Mouse (Mus musculus) hindbrain, embryonic 10.5 days (tissue): Measurements from ENCODE around the gene Adam23. TPM values are rescaled to one million over a fixed set of nuclear protein-coding genes. Genes with fewer than 3 reads are reported as not detected.

Experiments
- DNase-seq: peaks from one replicate; pipeline ENCODE4 v3.0.0-alpha.2; 2017; ENCODE audit warnings: low spot score
- H3K27ac ChIP-seq: fragments of 300-500 bp; sonication (generic); 2 replicates; pipeline ENCODE4 v1.5.1; 2016; ENCODE audit warnings: mild to moderate bottlenecking, moderate library complexity
- H3K27me3 ChIP-seq: fragments of 300-500 bp; sonication (generic); 2 replicates; pipeline ENCODE4 v1.6.1; 2016; ENCODE audit warnings: mild to moderate bottlenecking; ENCODE audit not compliant: poor library complexity, insufficient read depth, severe bottlenecking
- H3K36me3 ChIP-seq: fragments of 300-500 bp; sonication (generic); 2 replicates; pipeline ENCODE4 v1.6.1; 2016; ENCODE audit warnings: mild to moderate bottlenecking, moderate library complexity
- H3K4me1 ChIP-seq: fragments of 300-500 bp; sonication (generic); replicated peaks from 2 replicates; pipeline ENCODE4 v1.6.1; 2016; ENCODE audit warnings: mild to moderate bottlenecking
- H3K4me3 ChIP-seq: fragments of 300-500 bp; sonication (generic); 2 replicates; pipeline ENCODE4 v1.5.1; 2016; ENCODE audit warnings: mild to moderate bottlenecking, moderate library complexity
- H3K9me3 ChIP-seq: fragments of 300-500 bp; sonication (generic); 2 replicates; pipeline ENCODE4 v1.6.1; 2016; ENCODE audit warnings: mild to moderate bottlenecking, moderate library complexity
- WGBS: fragments of 180-500 bp; shearing (Covaris S2); methylation state at CpG from one replicate; pipeline ENCODE4 v1.1.7; 2016; 5-methylcytosine and 5-hydroxymethylcytosine counted together
- polyA plus RNA-seq: library from polyadenylated mRNA; unstranded; fragments of >200 nt; fragmentation: Nextera tagmentation; extraction: Ambion mirVana; gene quantifications from 2 replicates; pipeline ENCODE4 v1.2.1, GENCODE M21; 2016

Adam23 gene
- polyA plus RNA-seq = 4.4 and 5.5 TPM in 2 replicates

- H3K27ac ChIP-seq = peak within 1 kb of the TSS; percentile 93
- peaks cover 20% of the 10 kb centered on the region for H3K4me1 ChIP-seq
- under 1% methylated on average over 41 of the region's 41 CpGs for WGBS
- no peaks in the 10 kb centered on the region for H3K9me3 ChIP-seq
- peaks cover 30% of the 10 kb centered on the region for H3K27me3 ChIP-seq
- peak within 1 kb of the TSS; percentile 92 for H3K4me3 ChIP-seq
- peak; percentile 72 for DNase-seq
- H3K36me3 ChIP-seq = no peaks in the 10 kb centered on the region
These were observed at the start of gene Adam23 for GRCm38 (mm10) chr1:63445656-63446046. Gene Adam23 (plus strand): TSS chr1:63445891.

- no peak overlapping the region for H3K27ac ChIP-seq
- 72% methylated on average over 5 of the region's 5 CpGs for WGBS
These were observed 44.6 kb upstream of the Adam23 start for GRCm38 (mm10) chr1:63401130-63401529.

DNA sequence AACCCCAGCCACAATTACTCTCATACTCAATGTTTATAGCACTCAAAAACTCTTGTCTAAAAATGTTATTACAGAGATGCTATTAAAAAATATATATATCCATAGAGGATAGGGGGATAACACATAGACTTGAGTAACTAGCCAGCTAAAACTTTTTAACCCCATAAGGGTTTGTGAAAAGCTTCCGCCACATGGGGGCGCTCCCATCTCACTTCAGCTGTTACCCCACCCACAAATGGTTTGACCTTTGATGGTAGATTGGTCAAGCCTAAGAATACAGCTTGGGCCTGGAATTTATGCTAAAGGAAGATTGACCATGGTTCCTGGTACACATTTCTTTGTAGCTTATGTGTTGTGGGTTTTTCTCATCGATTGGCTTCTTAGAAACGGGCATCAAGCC is 42.1 kb upstream of the Adam23 start:
- no peak overlapping the region for H3K27ac ChIP-seq
- no peaks in the 10 kb centered on the region for H3K4me1 ChIP-seq
- peak; percentile 19 for DNase-seq
- WGBS = 49% methylated on average over 4 of the region's 4 CpGs
- H3K36me3 ChIP-seq = no peaks in the 10 kb centered on the region
- no peaks in the 10 kb centered on the region for H3K27me3 ChIP-seq
- H3K4me3 ChIP-seq = no peak overlapping the region
- H3K9me3 ChIP-seq = no peaks in the 10 kb centered on the region

More at GRCm38 (mm10) chr1:63401130-63401529, 44.6 kb upstream of the Adam23 start:
- Histone ChIP-seq H3K36me3 (no peaks in the 10 kb centered on the region), H3K27me3 (no peaks in the 10 kb centered on the region), H3K4me1 (no peaks in the 10 kb centered on the region), H3K9me3 (no peaks in the 10 kb centered on the region), H3K4me3 (no peak overlapping the region)
- no peak for DNase-seq

- H3K27ac ChIP-seq = no peak overlapping the region
- no peak overlapping the region for H3K4me3 ChIP-seq
- WGBS = 84% methylated on average over 6 of the region's 6 CpGs
- H3K27me3 ChIP-seq = no peaks in the 10 kb centered on the region
- H3K36me3 ChIP-seq = no peaks in the 10 kb centered on the region
- no peaks in the 10 kb centered on the region for H3K4me1 ChIP-seq
- H3K9me3 ChIP-seq = no peaks in the 10 kb centered on the region
- DNase-seq = no peak
These were observed 37.3 kb upstream of the Adam23 start for GRCm38 (mm10) chr1:63408344-63408743.

GRCm38 (mm10) chr1:63418491-63418890 is 27.2 kb upstream of the Adam23 start:
- Histone ChIP-seq H3K27me3 (no peaks in the 10 kb centered on the region), H3K9me3 (no peaks in the 10 kb centered on the region), H3K4me3 (no peak overlapping the region), H3K36me3 (no peaks in the 10 kb centered on the region), H3K27ac (no peak overlapping the region), H3K4me1 (peaks cover 6% of the 10 kb centered on the region; the same call in 1 of the 2 replicates)
- WGBS = 92% methylated on average over 8 of the region's 8 CpGs
- no peak for DNase-seq

- 90% methylated on average over 6 of the region's 6 CpGs for WGBS
- Histone ChIP-seq H3K27me3 (no peaks in the 10 kb centered on the region), H3K27ac (no peak overlapping the region), H3K36me3 (no peaks in the 10 kb centered on the region), H3K4me1 (no peaks in the 10 kb centered on the region), H3K4me3 (no peak overlapping the region), H3K9me3 (no peaks in the 10 kb centered on the region)
- DNase-seq = no peak
These were observed 15.0 kb upstream of the Adam23 start for GRCm38 (mm10) chr1:63430668-63431067.

DNA sequence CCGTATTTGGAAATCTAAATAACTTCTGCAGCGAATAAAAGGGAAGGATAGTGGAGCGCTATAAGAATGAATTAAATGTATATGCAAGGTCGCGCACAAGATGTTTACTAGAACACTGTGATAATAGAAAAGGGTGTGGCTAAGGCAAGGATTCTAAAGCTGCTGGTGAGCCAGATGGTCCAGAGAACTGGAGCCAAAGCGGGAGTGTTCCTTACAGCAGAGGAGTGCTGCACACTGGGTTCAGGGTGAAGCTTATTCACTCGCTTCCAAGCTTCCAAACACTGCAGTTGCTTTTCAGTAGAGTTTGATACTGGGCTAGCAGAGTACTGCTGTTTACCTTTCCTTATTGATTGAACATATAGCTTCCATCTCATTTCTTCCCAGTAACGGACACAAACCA is 14.5 kb upstream of the Adam23 start:
- Histone ChIP-seq H3K27ac (no peak overlapping the region), H3K9me3 (no peaks in the 10 kb centered on the region), H3K27me3 (no peaks in the 10 kb centered on the region), H3K4me3 (no peak overlapping the region), H3K4me1 (no peaks in the 10 kb centered on the region), H3K36me3 (no peaks in the 10 kb centered on the region)
- WGBS = 93% methylated on average over 8 of the region's 8 CpGs
- DNase-seq = no peak

DNA sequence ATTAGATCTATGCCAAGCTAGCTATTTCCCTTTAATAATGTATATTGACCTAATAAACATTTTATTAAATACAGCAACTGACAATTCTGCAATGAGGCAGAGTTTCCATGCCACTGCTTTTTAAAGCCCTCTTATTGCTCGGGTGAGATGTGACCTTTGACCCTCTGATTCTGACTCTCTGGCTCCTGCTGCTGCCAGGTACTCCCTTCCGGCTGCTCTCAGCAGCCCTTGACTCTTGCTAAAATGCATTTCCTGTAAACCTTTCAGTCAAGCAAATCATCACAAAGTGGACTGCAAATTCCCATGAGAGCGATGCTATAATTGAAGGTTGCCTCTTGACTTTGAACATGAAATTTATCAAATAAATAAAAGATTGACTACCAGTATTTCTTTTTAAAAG is 13.8 kb upstream of the Adam23 start:
- Histone ChIP-seq H3K4me1 (no peaks in the 10 kb centered on the region), H3K27me3 (no peaks in the 10 kb centered on the region), H3K4me3 (no peak overlapping the region), H3K27ac (no peak overlapping the region), H3K36me3 (no peaks in the 10 kb centered on the region), H3K9me3 (no peaks in the 10 kb centered on the region)
- no peak for DNase-seq
- 34% methylated on average over 3 of the region's 3 CpGs for WGBS

- Histone ChIP-seq H3K9me3 (no peaks in the 10 kb centered on the region), H3K27ac (no peak overlapping the region)
These were observed 11.6 kb upstream of the Adam23 start for GRCm38 (mm10) chr1:63434052-63434451.

DNA sequence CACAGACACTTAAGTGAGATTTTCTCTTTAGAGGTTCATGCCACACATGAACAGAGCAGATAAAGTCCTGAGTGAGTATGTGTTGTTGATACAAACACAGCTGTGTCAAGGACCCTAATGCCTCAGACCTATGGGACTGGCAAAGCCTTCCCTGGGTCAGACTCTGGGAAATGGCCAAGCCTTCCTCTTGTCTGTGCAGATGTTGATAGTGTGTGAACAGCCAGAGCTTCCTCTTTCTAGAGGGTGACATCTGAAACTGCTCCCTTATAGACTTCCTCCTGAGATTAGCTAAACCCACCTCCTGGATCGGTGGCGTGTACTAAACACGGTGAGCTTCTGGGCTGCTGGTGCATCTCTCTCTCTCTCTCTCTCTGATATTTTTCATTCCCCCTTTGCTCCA is 8.2 kb upstream of the Adam23 start:
- Histone ChIP-seq H3K27me3 (no peaks in the 10 kb centered on the region), H3K9me3 (no peaks in the 10 kb centered on the region), H3K4me3 (no peak overlapping the region), H3K36me3 (no peaks in the 10 kb centered on the region), H3K27ac (no peak overlapping the region), H3K4me1 (0 out of 2 replicates have a peak, but pooled peaks cover 4% of the 10 kb centered on the region)
- no peak for DNase-seq
- WGBS = 62% methylated on average over 3 of the region's 3 CpGs

More at GRCm38 (mm10) chr1:63434052-63434451, 11.6 kb upstream of the Adam23 start:
- H3K4me3 ChIP-seq = no peak overlapping the region
- H3K27me3 ChIP-seq = no peaks in the 10 kb centered on the region
- WGBS = 84% methylated on average over 7 of the region's 7 CpGs
- DNase-seq = no peak
- H3K4me1 ChIP-seq = no peaks in the 10 kb centered on the region
- H3K36me3 ChIP-seq = no peaks in the 10 kb centered on the region

DNA sequence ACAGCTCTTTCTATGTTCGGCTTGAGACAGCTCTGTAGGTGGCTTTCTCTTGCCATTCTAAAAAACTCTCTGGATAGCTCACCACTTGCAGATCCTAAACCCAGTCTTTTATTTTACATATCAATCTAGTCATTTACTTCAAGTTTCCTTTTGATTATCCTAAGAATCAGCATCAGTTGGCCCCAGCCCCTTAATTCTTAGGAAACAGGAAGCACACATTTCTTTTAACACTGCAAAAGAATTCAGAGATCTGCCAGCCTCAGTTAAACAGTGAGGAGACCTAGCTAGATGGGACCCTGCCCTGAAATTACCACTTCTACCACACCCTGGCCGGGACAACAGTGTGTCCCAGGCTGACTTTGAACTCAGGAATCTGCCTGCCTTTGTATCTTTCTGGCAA is 3.5 kb upstream of the Adam23 start:
- peaks cover 20% of the 10 kb centered on the region for H3K4me1 ChIP-seq
- no peaks in the 10 kb centered on the region for H3K36me3 ChIP-seq
- no peak for DNase-seq
- no peak overlapping the region for H3K4me3 ChIP-seq
- no peaks in the 10 kb centered on the region for H3K9me3 ChIP-seq
- peaks cover 16% of the 10 kb centered on the region for H3K27me3 ChIP-seq
- no peak overlapping the region for H3K27ac ChIP-seq
- WGBS = 53% methylated on average over 2 of the region's 2 CpGs

DNA sequence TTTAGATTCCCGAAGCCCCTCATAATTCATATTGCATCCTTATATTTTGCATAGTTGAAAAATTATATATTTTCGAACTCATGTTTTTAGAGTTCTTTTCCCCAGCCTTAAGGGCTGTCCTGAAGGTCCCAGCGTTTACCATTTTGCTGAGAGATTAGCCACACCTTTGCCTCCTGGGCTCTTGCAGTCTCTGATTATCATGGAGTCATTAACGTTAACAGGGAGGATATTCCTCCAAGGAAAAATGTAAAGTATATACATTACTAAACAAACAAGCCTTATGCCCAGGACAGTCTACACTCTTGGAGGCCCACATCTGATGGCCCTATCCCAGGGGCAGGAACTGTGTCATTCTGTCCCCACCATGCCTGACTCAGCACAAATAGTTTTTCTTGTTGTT is 3.1 kb upstream of the Adam23 start:
- 76% methylated on average over 4 of the region's 4 CpGs for WGBS
- H3K36me3 ChIP-seq = no peaks in the 10 kb centered on the region
- no peak for DNase-seq
- H3K9me3 ChIP-seq = no peaks in the 10 kb centered on the region
- H3K4me1 ChIP-seq = peaks cover 20% of the 10 kb centered on the region
- no peak overlapping the region for H3K27ac ChIP-seq
- peaks cover 19% of the 10 kb centered on the region for H3K27me3 ChIP-seq
- H3K4me3 ChIP-seq = no peak overlapping the region

DNA sequence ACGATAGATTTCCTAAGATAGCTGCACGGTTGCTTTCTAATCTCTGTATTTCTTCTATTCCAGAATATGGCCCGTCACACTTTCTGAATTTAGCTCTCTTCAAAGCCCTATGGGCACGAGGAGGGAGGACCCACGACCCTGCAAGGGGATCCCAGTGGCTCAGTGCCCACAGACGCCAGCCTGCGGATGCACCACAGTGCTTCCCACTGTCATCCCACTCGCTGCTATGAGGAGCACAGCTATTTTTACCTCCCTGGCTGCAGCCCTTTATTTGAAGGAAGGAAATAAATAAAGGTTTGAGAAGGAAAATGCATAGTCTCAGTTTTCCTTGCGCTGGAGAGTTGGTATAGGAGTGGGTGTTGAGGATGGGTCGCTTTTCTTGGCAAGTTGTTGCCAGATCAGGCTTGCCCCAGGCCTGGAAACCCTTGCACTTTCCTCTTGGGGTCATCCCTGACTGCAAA is 512 bp upstream of the Adam23 start:
- 60% methylated on average over 10 of the region's 10 CpGs for WGBS
- Histone ChIP-seq H3K4me1 (peaks cover 20% of the 10 kb centered on the region), H3K9me3 (no peaks in the 10 kb centered on the region), H3K27ac (peak overlapping the region; percentile 93; the same call in 1 of the 2 replicates), H3K27me3 (peaks cover 30% of the 10 kb centered on the region), H3K36me3 (no peaks in the 10 kb centered on the region), H3K4me3 (peak overlapping the region; percentile 92)
- DNase-seq = no peak
